ENCODE assay signal across 7 mouse cellular contexts in the genomic region with DNA sequence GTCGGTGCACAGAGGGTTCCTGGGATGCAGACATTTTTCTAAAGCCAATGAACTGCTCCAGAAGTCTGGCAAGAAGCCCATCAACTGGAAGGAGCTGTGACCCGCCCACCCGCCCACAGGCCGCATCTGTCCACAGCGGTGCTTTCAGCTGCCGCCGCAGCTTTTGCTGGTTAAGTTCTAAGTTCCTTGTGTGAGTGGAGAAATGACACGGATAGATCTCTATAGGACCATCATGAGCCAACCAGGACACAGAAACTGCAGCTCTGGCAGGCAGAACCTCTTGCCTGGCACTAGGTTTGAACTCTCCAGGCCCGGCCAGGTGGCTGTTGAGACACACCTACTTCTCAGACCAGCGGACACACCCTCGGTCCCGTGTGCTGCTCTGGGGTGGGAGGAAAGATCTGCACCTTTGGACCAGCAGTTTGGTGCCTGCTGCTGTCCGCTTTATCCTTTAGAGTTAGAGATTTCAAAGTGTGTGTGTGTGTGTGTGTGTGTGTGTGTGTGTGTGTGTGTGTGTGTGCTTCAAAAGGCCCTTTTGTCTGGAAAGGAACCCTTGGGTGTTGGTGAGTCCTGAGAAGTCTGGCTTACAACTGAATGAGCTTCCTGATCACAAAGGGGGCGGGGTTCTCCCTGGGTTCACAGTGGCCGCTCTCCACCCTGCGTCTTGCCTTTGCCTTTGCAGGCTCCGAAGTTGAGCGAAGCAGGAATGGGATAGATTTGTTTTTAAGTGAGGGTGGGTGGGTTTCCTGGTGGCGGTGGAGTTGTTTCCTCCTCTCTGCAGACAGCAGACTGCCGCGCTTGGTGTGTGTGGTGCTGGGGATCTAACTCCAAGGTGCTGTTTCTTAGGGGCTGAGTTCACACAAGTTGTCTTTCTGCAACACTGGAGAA. TPM values are rescaled to one million over a fixed set of nuclear protein-coding genes. Genes with fewer than 3 reads are reported as not detected.
DNase-seq lines count a peak whose midpoint lies in the region; ATAC-seq and TF ChIP-seq lines count a peak whose summit lies in the region.

No protein-coding gene starts in this region.

- 81% methylated on average over 21 of the region's 21 CpGs for WGBS in hindbrain, embryonic 10.5 days
- WGBS in lung, embryonic 15.5 days: 51% methylated on average over 21 of the region's 21 CpGs

- H3K9ac ChIP-seq in lung, embryonic 15.5 days: no peak overlapping the region

- H3K4me2 ChIP-seq in lung, embryonic 15.5 days: peak overlapping the region; percentile 9; the same call in 1 of the 2 replicates

- TF ChIP-seq CTCF in brain, embryonic 14.5 days (IDR thresholded peaks at IDR 0.05; ENCODE audit: borderline replicate concordance, extremely low read depth, insufficient read depth, insufficient read length): no peak

- no peak overlapping the region for H3K4me3 ChIP-seq in hindbrain, embryonic 10.5 days
- no peak overlapping the region for H3K4me3 ChIP-seq in lung, embryonic 15.5 days

- H3K27ac ChIP-seq in hindbrain, embryonic 10.5 days: peak overlapping the region; percentile 24; the same call in 1 of the 2 replicates
- H3K27ac ChIP-seq in lung, embryonic 15.5 days: peak overlapping the region; percentile 87

- no peaks in the 10 kb centered on the region for H3K9me3 ChIP-seq in hindbrain, embryonic 10.5 days
- no peaks in the 10 kb centered on the region for H3K9me3 ChIP-seq in lung, embryonic 15.5 days

- H3K36me3 ChIP-seq in hindbrain, embryonic 10.5 days: peaks cover 68% of the 10 kb centered on the region
- peaks cover 11% of the 10 kb centered on the region for H3K36me3 ChIP-seq in lung, embryonic 15.5 days

- no peaks in the 10 kb centered on the region for H3K27me3 ChIP-seq in hindbrain, embryonic 10.5 days (ENCODE audit: insufficient read depth, poor library complexity, severe bottlenecking)
- H3K27me3 ChIP-seq in lung, embryonic 15.5 days: no peaks in the 10 kb centered on the region

- peaks cover 39% of the 10 kb centered on the region for H3K4me1 ChIP-seq in hindbrain, embryonic 10.5 days (replicated peaks)
- H3K4me1 ChIP-seq in lung, embryonic 15.5 days: peaks cover 24% of the 10 kb centered on the region

- DNase-seq in MN1 (ENCODE audit: low spot score): peak; percentile 71
- DNase-seq in brain, embryonic 14.5 days (ENCODE audit: low read depth): peak; percentile 65
- no peak for DNase-seq in hindbrain, embryonic 10.5 days (ENCODE audit: low spot score)
- no peak for DNase-seq in right cerebral cortex, postnatal 4 days
- no peak for DNase-seq in cerebellum, adult 11-12 months

- peak; percentile 28; the same call in 1 of the 2 replicates for ATAC-seq in lung, embryonic 15.5 days (ENCODE audit: borderline replicate concordance, extremely low read depth, low FRiP score, low TSS enrichment)
- no peak for ATAC-seq in frontal cortex, adult (ENCODE audit: low TSS enrichment)

- TF ChIP-seq POLR2A in brain, embryonic 14.5 days (IDR thresholded peaks at IDR 0.05; ENCODE audit: borderline replicate concordance, extremely low read depth, insufficient read depth, insufficient read length, poor library complexity, severe bottlenecking): no peak

RNA-seq across cellular contexts. Expression of a gene that starts 7.8 kb away (rescaled TPM):
- polyA plus RNA-seq in brain, embryonic 14.5 days (2012; rRNA removed): 2.4 and 5.3 TPM in 2 replicates
- 1.8 TPM in 2 replicates for polyA plus RNA-seq in hindbrain, embryonic 10.5 days (2016; fragmentation: Nextera tagmentation; extraction: Ambion mirVana)
- polyA plus RNA-seq in lung, embryonic 15.5 days (2015; fragmentation: Nextera tagmentation; extraction: Ambion mirVana): 1.7 and 2.4 TPM in 2 replicates

RNA-seq across cellular contexts. Expression of a gene that starts 8.3 kb away (rescaled TPM):
- 8.8 and 16.4 TPM in 2 replicates for polyA plus RNA-seq in brain, embryonic 14.5 days (2012; rRNA removed)
- polyA plus RNA-seq in hindbrain, embryonic 10.5 days (2016; fragmentation: Nextera tagmentation; extraction: Ambion mirVana): 41.9 and 60.8 TPM in 2 replicates
- 50.9 and 51.8 TPM in 2 replicates for polyA plus RNA-seq in lung, embryonic 15.5 days (2015; fragmentation: Nextera tagmentation; extraction: Ambion mirVana)

RNA-seq across cellular contexts. Expression of a gene that starts 10.5 kb away (rescaled TPM):
- 7.9 and 14.0 TPM in 2 replicates for polyA plus RNA-seq in brain, embryonic 14.5 days (2012; rRNA removed)
- 13.1 and 13.4 TPM in 2 replicates for polyA plus RNA-seq in hindbrain, embryonic 10.5 days (2016; fragmentation: Nextera tagmentation; extraction: Ambion mirVana)
- polyA plus RNA-seq in lung, embryonic 15.5 days (2015; fragmentation: Nextera tagmentation; extraction: Ambion mirVana): 9.5 and 10.3 TPM in 2 replicates

RNA-seq across cellular contexts. Expression of a gene that starts 47.2 kb away (rescaled TPM):
- polyA plus RNA-seq in brain, embryonic 14.5 days (2012; rRNA removed): 70.1 and 81.5 TPM in 2 replicates
- polyA plus RNA-seq in hindbrain, embryonic 10.5 days (2016; fragmentation: Nextera tagmentation; extraction: Ambion mirVana): 11.3 and 30.3 TPM in 2 replicates
- 0.28 and 0.44 TPM in 2 replicates for polyA plus RNA-seq in lung, embryonic 15.5 days (2015; fragmentation: Nextera tagmentation; extraction: Ambion mirVana)

Comparison
In these comparisons a context has a peak if more than half of its experiments do, and no peak if none do; other contexts are left out.
1. DNase-seq: peak in MN1 (single experiment) and brain, embryonic 14.5 days (single experiment); none in hindbrain, embryonic 10.5 days (single experiment), right cerebral cortex, postnatal 4 days (single experiment) and cerebellum, adult 11-12 months (single experiment).